Mouse (Mus musculus) hindbrain, embryonic 13.5 days (tissue): Measurements from ENCODE around the gene Tas2r103. TPM values are rescaled to one million over a fixed set of nuclear protein-coding genes. Genes with fewer than 3 reads are reported as not detected.

Experiments used
- ATAC-seq: fragments of 200-750 bp; cut with Nextera tagmentation; 2 replicates; pipeline ENCODE4 v1.8.0; 2017; ENCODE audit warnings: moderate TSS enrichment; ENCODE audit not compliant: low FRiP score
- H3K27ac ChIP-seq: fragments of 300-500 bp; sonication (generic); 2 replicates; pipeline ENCODE4 v1.5.1; 2015; ENCODE audit warnings: inconsistent platforms, mild to moderate bottlenecking, moderate library complexity
- H3K27me3 ChIP-seq: fragments of 300-500 bp; sonication (generic); 2 replicates; pipeline ENCODE4 v1.6.1; 2015; ENCODE audit warnings: mild to moderate bottlenecking, inconsistent platforms
- H3K36me3 ChIP-seq: fragments of 300-500 bp; sonication (generic); 2 replicates; pipeline ENCODE4 v1.6.1; 2015; ENCODE audit warnings: mild to moderate bottlenecking, inconsistent platforms
- H3K4me1 ChIP-seq: fragments of 300-500 bp; sonication (generic); replicated peaks from 2 replicates; pipeline ENCODE4 v1.6.1; 2015; ENCODE audit warnings: inconsistent platforms
- H3K4me2 ChIP-seq: fragments of 300-500 bp; sonication (generic); 2 replicates; pipeline ENCODE4 v1.6.1; 2015; ENCODE audit warnings: inconsistent platforms, mild to moderate bottlenecking, moderate library complexity
- H3K4me3 ChIP-seq: fragments of 300-500 bp; sonication (generic); 2 replicates; pipeline ENCODE4 v1.5.1; 2015; ENCODE audit warnings: mild to moderate bottlenecking, inconsistent platforms
- H3K9ac ChIP-seq: fragments of 300-500 bp; sonication (generic); 2 replicates; pipeline ENCODE4 v1.6.1; 2015; ENCODE audit warnings: mild to moderate bottlenecking, inconsistent platforms
- H3K9me3 ChIP-seq: fragments of 300-500 bp; sonication (generic); 2 replicates; pipeline ENCODE4 v1.6.1; 2016; ENCODE audit warnings: inconsistent platforms
- WGBS: fragments of 180-500 bp; shearing (Covaris S2); methylation state at CpG from one replicate; pipeline ENCODE4 v1.1.7; 2015; 5-methylcytosine and 5-hydroxymethylcytosine counted together
- polyA plus RNA-seq: library from polyadenylated mRNA; unstranded; fragments of >200 nt; fragmentation: Nextera tagmentation; extraction: Ambion mirVana; gene quantifications from 2 replicates; pipeline ENCODE4 v1.2.1, GENCODE M21; 2015

The Tas2r103 gene
- polyA plus RNA-seq: not detected in 2 replicates

GRCm38 (mm10) chr6:133037001-133037400 is at the start of gene Tas2r103:
Tas2r103 (minus strand) TSS chr6:133037101.
- Histone ChIP-seq H3K4me2 (no peak within 1 kb of the TSS), H3K9me3 (no peaks in the 10 kb centered on the region), H3K4me1 (no peaks in the 10 kb centered on the region), H3K9ac (no peak within 1 kb of the TSS), H3K27ac (no peak within 1 kb of the TSS), H3K27me3 (no peaks in the 10 kb centered on the region), H3K36me3 (no peaks in the 10 kb centered on the region), H3K4me3 (no peak within 1 kb of the TSS)
- ATAC-seq: no peak
- 87% methylated on average over 2 of the region's 2 CpGs for WGBS

- Histone ChIP-seq H3K27me3 (no peaks in the 10 kb centered on the region), H3K27ac (no peak within 1 kb of the TSS), H3K9ac (no peak within 1 kb of the TSS), H3K4me2 (no peak within 1 kb of the TSS), H3K9me3 (no peaks in the 10 kb centered on the region), H3K36me3 (no peaks in the 10 kb centered on the region), H3K4me3 (no peak within 1 kb of the TSS), H3K4me1 (no peaks in the 10 kb centered on the region)
- no peak for ATAC-seq
Measured at GRCm38 (mm10) chr6:133055716-133056115, 18.8 kb upstream of the Tas2r103 start, which contains the start of gene Tas2r140. Tas2r140 (minus strand) TSS chr6:133055816.

Other genes with a start within 250 kb of the Tas2r103 start
- not detected in 2 replicates for gene Tas2r117, start 234.3 kb downstream of the Tas2r103 start, polyA plus RNA-seq
- gene Tas2r123, start 190.0 kb downstream of the Tas2r103 start, polyA plus RNA-seq: not detected in 2 replicates
- not detected in 2 replicates for gene Tas2r116, start 181.7 kb downstream of the Tas2r103 start, polyA plus RNA-seq
- not detected in 2 replicates for gene Tas2r110, start 169.1 kb downstream of the Tas2r103 start, polyA plus RNA-seq
- gene Tas2r113, start 144.1 kb downstream of the Tas2r103 start, polyA plus RNA-seq: not detected in 2 replicates
- gene Tas2r125, start 127.5 kb downstream of the Tas2r103 start, polyA plus RNA-seq: not detected in 2 replicates
- gene Tas2r129, start 86.0 kb downstream of the Tas2r103 start, polyA plus RNA-seq: not detected in 2 replicates
- gene Tas2r131, start 79.2 kb downstream of the Tas2r103 start, polyA plus RNA-seq: not detected in 2 replicates
- not detected in 2 replicates for gene Tas2r109, start 56.1 kb downstream of the Tas2r103 start, polyA plus RNA-seq
- gene Tas2r140, start 18.7 kb upstream of the Tas2r103 start, polyA plus RNA-seq: not detected in 2 replicates
- gene Smim10l1, start 67.8 kb upstream of the Tas2r103 start, polyA plus RNA-seq: 133 and 138 TPM in 2 replicates